Mouse (Mus musculus) heart, postnatal 36 days (tissue): Measurements from ENCODE around the gene Tspan5. TPM values are rescaled to one million over a fixed set of nuclear protein-coding genes. Genes with fewer than 3 reads are reported as not detected.

ENCODE experiments used
- DNase-seq, 2 experiments: peaks; one replicate each; pipeline ENCODE4 v3.0.0; 2021 to 2022
- intact Hi-C: fragments of 180-260 bp; cut with DNase I; formaldehyde crosslinking; loops from one replicate; pipeline ENCODE4 v1.15.1; 2025
- total RNA-seq, 2 experiments: library from RNA; stranded (reverse); gene quantifications; 2 replicates each; pipeline ENCODE4 v1.2.3; 2021

Tspan5 gene
- total RNA-seq, 2 experiments from 2014 or later, result 7.3 to 8.6 TPM

DNA sequence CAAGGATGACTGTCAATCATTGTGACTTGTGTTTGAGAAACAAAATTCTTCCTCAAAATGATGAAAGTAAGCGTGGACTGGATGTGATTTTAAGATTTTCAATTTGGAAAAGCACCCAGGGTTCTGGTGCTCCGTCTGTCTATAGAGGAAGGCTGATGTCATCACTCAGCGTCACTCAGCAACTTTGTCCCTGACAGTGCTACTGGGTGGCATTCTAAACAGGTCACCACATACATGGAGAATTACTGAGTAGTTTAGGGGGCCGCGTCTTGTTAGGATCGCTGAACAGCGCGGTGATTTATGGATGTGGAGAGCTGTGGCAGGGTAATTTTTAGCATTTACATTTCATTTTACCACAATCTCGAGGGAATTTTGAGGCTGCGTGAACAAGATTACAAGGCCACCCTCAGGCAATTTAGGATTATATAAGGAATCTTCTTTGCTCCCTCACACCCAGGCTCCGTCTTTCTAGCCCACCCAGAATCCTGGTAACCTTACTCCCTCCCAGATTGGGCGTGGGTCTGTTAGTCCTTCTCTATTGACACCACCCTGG, 26.6 kb downstream of the Tspan5 start:
- DNase-seq, result no peak
- intact Hi-C loops, result no loop called here

DNA sequence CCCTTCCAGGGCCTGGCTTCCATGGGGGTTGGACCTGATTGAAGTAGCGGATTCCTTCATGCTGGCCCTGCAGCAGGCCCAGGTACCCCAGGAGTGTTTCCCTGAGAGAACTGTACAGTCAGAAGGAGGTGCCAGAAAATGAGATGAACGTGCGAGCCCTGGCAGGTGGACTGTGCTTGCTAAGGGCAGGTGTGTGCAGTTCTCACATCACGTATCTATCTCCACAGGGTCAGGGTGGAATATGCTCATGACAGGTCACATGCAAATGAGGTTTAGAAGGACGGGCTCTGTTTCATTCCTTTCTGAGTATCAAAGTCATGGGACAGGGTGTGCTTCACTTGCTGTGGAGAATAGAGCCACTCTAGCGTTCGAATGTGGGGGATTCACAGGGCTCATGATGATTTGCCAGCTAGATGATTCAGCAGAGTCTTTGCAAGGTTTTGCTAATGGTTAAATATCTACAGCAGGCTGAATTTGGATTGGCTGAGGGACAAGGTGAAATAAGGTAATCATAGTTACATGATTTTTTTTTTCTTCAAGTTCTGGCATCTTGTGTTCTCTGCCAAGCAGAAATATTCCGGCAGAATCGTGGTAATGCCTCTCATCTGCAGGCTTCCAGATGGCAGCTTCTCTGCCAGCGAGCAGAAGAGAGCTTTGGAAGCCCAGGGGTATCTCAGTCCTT, 28.8 kb downstream of the Tspan5 start:
- DNase-seq, result no peak
- intact Hi-C loops, result no loop called here

DNA sequence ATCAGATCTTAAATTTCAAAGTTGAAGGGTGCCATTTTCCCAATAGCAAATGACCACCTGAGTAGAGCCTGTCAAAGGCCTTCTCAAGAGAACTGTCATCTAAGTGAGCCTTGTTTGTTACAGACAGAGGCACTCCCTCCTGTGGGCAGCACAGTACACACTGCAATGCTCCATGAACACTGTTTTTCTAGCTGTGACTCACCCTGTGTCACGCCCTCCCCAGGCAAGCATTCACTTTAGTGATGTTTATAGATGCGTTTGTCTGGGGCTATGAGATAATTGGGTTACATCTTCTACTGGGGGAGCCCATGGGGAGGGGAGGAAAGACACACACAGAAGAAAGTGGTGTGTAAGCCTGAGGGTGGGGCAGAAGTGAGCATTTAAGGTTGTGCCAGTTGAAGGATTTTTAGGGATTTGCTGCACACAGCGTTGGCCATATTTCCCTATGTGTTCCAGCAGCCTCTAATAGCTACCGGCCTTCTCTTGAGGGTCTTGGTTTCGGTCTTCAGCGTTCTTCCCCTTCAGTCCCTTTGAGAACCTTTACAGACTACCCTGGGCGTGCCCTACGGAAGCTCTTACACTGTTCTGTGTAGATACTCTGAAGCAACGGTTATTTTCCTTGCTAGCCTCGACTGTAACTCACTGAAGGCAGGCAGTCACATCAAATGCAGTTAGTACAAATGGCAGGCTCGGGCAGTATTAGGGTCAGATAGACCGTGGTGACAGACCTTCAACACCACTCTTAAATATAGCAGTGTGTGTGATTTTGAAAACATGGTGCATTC, 29.7 kb downstream of the Tspan5 start:
- intact Hi-C loops, result no loop called here
- DNase-seq, result no peak

DNA sequence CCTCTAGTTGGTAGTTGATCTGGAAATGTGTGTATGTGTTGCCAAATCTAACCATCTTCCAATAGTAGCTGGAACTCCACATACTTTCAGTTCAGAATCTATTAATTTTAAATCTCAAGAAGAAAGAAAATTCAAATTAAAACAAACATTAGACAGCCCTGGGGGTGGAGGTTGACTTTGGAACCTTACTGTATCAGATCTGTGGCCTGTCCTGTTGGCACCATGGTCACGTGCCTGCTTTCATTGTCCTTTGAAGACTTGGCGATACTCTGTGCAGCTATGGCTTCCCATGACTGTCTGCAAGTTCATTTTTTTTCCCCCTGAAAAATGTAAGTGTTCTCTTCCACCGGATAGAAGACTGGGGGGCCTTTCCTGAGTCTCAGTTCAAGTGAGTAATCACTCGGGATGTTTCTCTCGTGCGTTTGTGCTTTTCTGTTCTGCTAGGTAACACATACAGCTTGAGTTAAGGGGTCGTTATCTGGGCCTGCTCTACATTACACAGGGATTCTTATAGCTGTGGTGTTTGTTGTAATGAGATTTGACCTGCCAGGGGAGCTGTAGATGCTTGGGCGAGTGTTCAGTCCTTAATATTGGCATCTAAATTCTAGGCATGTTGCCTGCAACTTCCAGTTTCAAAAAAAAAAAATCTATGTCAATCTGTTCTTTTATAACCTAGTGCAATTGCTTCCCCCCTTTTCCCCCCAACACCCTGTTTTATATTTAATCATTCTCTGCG, 32.0 kb downstream of the Tspan5 start:
- DNase-seq, result no peak
- intact Hi-C loops, result no loop called here

DNA sequence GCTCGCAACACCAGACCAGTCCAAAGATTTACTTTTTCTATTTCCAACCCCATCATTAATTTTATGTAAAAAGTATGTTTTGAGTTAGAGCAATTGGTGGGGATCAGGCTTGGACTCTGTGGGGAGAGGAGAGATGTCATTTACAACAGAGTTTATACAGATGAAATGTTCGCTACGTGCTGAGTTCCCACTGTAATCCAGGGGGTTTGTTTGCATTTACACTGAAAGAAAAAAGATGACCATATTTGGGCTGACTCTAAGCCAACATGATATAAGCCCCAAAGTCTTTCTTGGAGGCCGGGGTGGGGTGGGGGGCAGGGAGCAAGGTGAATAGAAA, 32.6 kb downstream of the Tspan5 start:
- no peak for DNase-seq
- intact Hi-C loops, result no loop called here

DNA sequence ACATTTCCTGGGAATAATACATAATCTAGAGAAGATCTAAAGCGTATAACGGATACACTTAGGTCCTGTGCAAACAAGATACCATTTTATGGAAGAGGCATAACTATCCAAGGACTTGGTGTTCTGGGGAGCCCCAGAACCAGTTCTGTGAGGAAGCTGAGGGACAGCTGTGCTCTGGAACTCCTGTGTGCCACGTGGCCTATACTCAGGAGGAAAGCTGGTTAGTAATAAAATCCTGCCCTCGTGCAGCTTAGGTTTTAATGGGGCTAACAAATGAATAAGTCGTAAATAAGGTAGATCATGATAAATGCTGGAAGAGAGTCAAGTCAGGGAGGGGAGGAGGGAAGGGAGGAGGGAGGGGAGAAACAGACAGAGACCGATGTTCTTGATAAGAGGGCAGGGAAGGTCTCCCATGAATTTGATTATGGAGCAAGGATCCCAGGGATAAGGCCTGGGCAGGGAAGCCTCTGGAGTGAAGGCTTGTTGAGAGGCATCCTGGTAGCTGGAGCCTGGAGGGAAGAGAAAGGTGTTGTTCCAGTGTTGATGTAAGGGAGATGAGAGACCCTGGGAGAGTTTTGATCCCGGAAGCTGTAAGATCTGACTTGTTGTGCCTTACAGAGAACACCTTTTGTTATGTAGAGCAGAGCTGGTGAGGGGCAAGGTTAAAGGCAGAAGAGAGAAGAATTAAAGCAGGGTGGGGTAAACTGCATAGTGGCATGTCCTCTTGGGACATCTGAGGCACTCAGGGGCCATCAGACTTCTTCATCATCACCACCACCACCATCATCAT, 34.1 kb downstream of the Tspan5 start:
- no peak for DNase-seq
- intact Hi-C loops, result no loop called here

DNA sequence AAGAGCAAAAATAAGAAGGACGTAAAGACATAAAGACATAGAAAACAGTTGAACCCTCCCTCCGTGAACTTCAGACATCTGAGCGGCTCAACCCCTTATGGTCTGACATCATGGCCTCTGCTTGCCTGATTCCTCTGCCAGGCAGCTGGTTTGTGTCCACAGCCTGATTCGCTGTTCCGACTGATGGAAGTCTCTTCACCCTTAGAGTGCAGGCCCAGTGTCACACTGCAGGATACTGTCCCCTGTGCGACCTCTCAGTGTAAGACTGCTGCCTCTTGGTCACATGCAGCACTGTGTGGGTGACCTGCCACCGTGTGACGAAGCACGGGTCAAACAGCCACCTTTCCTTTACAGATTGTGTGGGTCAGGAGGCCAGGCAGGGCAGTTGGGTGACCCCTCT, 39.5 kb downstream of the Tspan5 start:
- no peak for DNase-seq
- intact Hi-C loops, result no loop called here

DNA sequence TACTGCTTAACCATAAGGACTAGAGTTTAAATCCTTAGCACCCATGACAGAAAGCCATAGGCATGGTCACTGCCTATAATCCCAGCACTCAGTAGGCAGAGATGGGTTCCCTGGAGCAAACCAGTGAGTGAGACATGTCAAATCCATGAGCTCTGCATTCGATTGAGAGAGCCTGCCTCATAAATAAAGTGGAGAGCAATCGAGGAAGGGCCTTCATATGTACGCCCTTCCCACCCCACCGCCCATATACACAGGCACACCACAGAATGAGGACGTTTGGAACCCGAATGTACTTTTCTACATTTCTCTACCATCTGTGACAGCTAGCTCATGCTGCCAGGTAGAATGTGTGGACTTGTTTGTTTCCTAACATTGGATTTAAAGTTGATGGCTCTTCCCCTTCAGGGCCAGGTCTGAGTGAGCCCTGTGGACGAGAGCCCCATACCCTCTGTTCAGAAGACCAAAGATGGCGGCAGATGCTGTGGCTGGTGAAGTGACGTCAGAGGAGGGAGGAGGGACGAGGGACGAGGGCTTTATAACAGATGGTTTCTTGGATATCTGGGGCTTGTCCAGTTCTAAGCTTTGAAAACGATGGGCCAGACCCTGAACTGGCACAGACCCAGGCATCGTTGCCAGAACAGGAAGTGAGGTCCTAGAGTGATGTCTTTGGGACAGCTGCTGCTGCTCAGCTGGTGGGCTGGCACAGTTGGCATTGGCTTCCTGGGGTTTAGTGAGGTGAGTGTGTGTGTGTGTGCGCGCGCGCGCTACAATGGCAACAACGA, 42.1 kb downstream of the Tspan5 start:
- intact Hi-C loops, result no loop called here

DNA sequence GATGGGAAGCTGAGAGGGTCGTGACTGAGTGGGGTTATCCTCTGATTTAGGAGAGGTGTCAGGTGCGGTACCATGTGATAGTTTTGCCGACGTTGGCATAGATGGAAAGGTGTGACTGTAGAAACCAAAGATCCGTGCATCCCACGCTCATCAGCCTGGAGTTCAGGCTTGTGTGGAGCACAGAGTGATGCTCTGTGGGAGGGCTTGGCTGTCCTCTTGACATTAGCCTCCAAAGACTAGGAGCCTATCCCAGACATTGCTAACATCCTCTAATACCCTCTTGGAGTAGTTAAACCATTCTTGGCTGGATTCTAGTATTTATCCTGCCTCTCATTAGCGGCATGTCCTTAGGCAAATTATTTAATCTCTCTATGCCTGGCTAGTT, 42.6 kb downstream of the Tspan5 start:
- intact Hi-C loops, result no loop called here
- DNase-seq, result no peak

More for the DNA sequence above, 42.1 kb downstream of the Tspan5 start:
- DNase-seq, result no peak

DNA sequence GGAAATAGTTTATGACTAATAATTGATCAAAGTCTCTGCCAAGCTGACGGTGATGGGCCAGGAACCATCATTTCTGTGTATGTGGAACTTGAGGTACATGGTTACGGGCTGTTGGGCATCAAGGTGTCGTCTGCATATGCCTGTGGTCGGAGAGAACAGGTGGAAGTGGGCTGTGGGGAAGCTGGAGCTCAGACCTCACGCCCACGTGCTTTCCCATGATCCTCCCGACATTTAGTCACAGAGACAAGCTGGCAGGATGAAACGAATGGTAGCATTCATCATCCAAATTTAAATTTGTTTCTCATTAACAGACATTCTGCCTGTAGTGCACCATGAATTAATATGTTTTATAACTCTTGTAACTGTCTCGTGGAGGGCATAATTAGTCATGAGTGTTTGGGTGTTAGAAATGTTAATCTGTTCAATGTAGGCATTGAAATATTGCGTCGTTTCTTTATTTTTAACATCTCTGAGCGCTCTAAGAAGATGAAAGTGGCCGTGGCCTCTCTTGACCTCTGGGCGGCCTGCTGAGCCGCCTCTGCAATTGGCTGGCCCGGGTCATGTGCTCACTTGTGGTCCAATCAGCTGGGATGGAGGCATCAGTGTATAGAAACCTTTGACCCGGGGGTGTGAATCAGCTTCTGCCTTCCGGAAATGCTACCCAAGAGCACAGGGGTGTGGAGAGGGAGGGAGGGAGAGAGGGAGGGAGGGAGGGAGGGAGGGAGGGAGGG, 45.9 kb downstream of the Tspan5 start:
- intact Hi-C loops, result no loop called here
- DNase-seq, result no peak

DNA sequence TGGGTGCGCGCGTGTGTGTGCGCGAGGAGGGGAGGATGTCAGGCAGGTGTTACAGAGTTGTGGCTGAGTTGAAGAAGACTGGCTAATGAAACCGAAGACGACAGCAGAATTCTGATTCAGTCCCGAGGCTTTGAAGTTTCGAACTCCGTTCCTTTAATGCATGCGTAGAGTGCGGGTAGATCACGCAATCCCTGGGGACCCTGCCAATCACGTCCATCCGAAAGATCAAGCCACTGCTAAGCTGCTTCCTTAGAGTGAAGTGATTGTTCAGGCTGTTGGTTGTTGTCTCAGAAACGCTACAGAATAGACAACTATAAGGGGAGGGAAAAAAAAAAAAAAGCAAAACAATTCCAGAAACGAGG, 46.5 kb downstream of the Tspan5 start:
- DNase-seq, result no peak
- intact Hi-C loops, result no loop called here

DNA sequence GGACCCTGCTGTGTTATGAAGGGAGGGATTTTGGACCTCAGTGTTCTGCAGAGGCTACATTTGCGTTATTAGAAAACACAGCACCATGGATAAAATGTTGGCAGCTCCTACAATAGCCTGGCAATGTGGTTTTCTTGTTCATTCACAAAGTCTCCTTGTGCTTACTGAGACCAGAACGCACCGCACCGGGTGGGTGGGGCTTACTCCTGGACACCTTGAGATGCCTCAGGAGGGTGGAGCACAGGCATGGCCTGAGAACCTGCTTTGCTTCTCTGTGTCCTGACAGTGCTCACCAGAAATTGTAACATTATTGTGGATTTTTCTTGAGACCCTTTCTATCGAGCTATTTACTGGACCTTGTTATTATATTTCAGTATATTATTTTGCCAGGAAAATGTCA, 47.3 kb downstream of the Tspan5 start:
- intact Hi-C loops, result no loop called here
- no peak for DNase-seq

DNA sequence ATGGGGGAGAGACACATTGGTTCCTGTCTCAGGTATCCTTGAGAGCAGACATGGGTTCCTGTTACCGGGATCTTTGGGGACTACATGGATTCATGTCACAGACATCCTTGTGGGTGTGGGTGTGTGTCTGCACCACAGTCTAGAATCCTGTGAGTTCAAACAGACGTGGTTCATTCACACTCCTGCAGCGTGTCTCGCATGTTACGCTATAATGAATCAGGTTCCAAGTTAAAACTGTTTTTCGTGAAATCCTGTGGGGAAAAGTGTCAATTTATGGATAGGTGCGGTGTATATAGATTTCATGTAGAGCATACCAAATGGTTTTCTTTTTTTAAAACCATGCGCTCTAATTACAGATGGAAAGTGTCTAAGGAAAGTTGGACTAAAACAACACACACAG, 52.5 kb downstream of the Tspan5 start:
- no peak for DNase-seq

DNA sequence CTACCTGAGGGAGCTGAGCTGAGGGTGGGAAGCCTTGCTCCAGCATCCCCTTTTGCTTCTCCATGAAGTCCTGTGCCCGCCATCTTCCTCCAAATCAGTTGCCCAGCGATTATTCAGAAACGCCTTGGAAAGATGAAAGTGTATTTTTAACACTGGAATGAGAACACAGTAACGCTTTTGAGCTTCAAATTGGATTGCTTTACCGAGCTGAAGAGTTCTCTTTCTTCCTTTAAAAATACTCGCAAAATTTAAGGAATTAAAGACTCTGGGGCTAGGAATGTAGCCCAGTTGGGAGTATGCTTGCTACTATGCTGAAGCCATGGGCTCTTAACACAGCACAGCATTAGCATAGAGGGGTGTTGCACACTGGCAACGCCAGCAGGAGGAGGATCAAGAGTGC, 54.0 kb downstream of the Tspan5 start:
- intact Hi-C loops, result no loop called here
- DNase-seq, result no peak

More for the DNA sequence above, 52.5 kb downstream of the Tspan5 start:
- intact Hi-C loops, result no loop called here

DNA sequence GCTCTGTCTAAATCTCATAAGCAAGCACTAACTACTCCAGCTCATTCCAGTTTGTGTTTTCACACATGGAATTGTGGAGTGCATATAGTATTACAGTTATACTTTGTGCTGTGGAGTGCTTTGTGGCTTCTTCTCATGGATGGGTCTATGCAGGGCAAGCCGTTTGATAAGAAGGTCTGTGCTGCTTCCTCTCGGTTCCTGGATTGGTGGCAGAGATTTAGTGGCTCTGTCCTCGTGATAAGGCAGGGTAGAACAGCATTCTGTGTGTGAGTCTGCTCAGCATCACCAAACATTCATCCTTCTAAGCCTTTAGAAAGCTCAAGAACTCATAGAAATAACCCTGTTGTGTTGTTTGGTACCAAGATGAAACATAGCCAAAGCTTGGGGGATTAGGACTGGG, 54.6 kb downstream of the Tspan5 start:
- no peak for DNase-seq
- intact Hi-C loops, result no loop called here

DNA sequence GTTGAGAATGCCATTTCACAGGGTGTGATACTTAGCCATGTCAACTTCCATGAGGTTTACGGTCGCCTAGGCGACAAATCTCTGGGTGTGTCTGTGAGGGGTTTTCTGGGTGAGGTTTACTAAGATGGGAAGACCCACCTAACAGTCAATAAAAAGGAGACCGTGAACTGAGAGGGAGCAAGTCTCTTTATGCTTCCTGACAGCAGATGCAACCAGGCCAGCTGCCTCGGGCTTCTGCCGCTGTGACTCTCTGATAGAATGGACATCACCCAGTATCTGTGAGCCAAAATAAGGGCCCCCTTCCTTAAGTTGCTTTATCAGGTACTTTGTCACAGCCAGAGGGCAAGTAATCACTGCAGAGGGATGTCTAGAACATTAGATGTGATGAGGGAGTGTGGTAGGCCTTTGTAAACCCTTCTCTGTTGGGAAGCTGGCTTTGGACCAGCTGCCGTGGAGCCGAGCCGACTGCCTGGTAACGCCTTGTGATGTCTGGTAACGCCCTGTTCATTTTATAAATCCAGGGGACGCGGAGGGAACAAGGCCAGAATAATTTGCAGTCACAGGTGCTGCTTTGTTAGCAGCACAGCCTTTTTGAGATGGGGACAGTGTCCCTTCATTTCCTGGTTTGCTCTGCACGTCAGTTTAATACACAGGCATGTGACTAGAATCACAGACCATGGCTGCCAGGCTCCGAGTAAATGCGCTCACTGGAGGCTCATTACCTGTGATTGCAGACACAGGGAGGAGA, 58.8 kb downstream of the Tspan5 start:
- peak; percentile 40 to 43 for DNase-seq
- intact Hi-C loops, result no loop called here

DNA sequence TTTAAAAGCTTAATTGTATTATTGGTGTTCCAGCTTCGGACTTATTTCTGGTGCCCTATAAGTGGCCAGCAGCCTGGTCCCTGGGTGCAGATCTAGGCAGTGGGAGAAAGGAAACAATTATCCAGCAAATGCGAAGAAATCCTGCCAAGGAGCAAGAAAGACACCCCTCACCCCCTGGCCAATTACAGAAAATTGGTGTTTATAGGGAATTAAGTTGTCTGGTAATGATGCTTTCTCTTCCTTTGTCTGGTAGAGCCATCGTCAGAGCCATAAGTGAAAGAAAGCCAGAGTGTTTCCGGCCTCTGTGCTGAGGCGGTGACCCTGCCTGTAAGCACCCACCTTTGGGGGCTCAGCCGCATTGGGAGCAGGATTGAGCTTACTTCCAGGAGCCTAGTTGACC, 59.7 kb downstream of the Tspan5 start:
- intact Hi-C loops, result no loop called here
- DNase-seq, result no peak

DNA sequence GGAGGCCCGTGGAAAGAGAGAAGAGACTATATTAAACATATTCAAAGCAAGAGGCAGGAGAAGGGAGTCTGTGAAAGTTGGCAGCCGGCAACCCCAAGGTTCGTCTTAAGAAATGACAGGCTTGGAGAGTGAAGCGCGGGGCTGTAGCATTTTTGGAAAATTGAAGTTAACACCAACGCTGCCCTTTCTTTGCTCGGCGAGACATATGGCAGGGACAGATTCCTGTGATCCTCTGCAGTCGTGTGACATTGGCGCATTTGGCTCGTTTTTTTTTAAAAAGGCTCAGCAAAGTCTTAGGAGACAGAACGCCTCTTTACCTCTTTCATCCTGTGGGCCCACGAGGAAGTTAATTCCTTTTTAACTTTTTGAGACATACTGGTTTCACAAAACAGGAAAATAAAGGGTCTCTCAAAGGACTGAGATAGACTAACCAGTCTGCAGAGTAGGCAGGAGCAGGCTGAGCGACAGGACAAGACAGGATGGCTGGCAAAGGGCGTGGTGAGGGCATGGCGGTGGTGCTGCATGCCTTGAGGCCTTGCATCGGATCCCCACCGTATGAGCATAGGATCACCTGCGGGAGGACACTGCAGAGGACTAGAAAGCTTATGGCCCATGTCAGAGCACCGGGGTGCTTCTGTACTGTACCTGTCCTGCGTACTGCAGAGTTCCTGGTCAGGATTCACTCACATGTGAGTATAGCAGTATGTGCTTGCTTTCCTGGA, 60.9 kb downstream of the Tspan5 start:
- DNase-seq, result no peak
- intact Hi-C loops, result no loop called here
